Mouse (Mus musculus): ENCODE results near the gene Ache. TPM values are rescaled to one million over a fixed set of nuclear protein-coding genes. Genes with fewer than 3 reads are reported as not detected.

Gene Ache
- polyA plus RNA-seq, 1 experiment from 2014 or later = 1.9 TPM

DNA sequence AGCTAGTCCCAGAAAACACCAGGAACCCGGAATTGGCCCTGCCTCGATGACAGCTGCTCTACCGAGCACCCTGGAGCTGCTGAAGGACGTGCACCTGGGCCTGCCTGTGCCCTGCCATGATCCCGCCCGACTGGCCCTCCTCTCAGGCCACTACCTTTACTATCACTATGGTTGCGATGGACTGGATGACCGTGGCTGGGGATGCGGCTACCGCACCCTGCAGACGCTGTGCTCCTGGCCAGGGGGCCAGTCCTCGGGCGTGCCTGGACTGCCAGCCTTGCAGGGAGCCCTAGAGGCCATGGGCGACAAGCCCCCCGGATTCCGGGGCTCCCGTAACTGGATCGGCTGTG is 7.4 kb downstream of the Ache start:
- ATAC-seq (ENCODE audit: low read depth) = peak; percentile 41
- peaks cover 45% of the 10 kb centered on the region for H3K36me3 ChIP-seq (ENCODE audit: control insufficient read depth, insufficient read depth, low read length)

DNA sequence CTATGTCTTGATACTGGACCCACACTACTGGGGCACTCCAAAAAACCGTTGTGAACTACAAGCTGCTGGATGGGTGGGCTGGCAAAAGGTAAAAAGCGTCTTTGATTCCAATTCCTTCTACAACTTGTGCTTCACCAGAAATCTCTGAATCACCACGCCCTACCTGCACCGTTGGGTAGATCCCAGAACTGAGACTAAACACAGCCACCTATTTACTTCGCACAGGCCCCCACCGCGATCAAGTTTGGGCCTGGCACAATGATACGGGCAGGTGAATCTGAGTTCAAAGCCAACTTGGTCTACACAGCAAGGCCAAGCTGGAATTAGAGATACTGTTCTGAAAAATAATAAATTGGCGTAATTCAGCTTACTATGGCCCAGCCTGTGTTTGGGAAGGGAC is 8.0 kb downstream of the Ache start:
- H3K9ac ChIP-seq (ENCODE audit: low read length) = peak overlapping the region; percentile 65
- WGBS = 76% methylated on average over 9 of the region's 9 CpGs
- peak overlapping the region; percentile 63 for H3K4me2 ChIP-seq (ENCODE audit: low read depth, low read length)
- no peaks in the 10 kb centered on the region for H3K9me3 ChIP-seq (ENCODE audit: control insufficient read depth, low read length)
- peaks cover 51% of the 10 kb centered on the region for H3K36me3 ChIP-seq (ENCODE audit: control insufficient read depth, insufficient read depth, low read length)
- peaks cover 3% of the 10 kb centered on the region; the same call in 1 of the 2 replicates for H3K27me3 ChIP-seq (ENCODE audit: control insufficient read depth, insufficient read depth, low read depth, low read length)
- H3K27ac ChIP-seq (ENCODE audit: low read length) = no peak overlapping the region
- H3K4me1 ChIP-seq (replicated peaks; ENCODE audit: control insufficient read depth, insufficient read depth, low read length) = peaks cover 15% of the 10 kb centered on the region
- H3K4me3 ChIP-seq (ENCODE audit: low read length) = peak overlapping the region; percentile 59; the same call in 1 of the 2 replicates
- ATAC-seq (ENCODE audit: low read depth) = no peak

More for the DNA sequence above, 7.4 kb downstream of the Ache start:
- 6% methylated on average over 18 of the region's 18 CpGs for WGBS
- peaks cover 9% of the 10 kb centered on the region for H3K27me3 ChIP-seq (ENCODE audit: control insufficient read depth, insufficient read depth, low read depth, low read length)
- peak overlapping the region; percentile 65 for H3K9ac ChIP-seq (ENCODE audit: low read length)
- H3K4me2 ChIP-seq (ENCODE audit: low read depth, low read length) = peak overlapping the region; percentile 63
- peak overlapping the region; percentile 62 for H3K27ac ChIP-seq (ENCODE audit: low read length)
- H3K4me1 ChIP-seq (replicated peaks; ENCODE audit: control insufficient read depth, insufficient read depth, low read length) = peaks cover 15% of the 10 kb centered on the region
- H3K4me3 ChIP-seq (ENCODE audit: low read length) = peak overlapping the region; percentile 59
- no peaks in the 10 kb centered on the region for H3K9me3 ChIP-seq (ENCODE audit: control insufficient read depth, low read length)

DNA sequence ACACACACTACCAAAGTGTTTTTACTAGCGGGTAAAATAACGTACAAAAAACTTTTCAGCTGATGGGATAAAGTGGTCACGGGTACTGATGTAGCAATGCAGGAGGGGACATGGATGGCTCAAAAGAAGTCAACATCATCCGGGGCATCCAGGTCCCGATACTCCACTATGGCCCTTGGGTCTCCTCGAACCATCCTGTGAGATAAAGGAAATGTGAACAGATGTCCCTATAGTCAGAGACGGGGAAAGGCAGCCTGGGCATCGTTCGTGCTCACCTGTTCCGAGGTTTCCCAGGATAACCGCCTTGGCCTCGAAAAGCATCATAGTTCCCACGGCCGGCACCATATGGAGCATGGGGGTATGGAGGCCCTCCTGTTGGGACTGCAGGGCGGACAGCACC is 8.4 kb downstream of the Ache start:
- no peak overlapping the region for H3K4me2 ChIP-seq (ENCODE audit: low read depth, low read length)
- ATAC-seq (ENCODE audit: low read depth) = no peak

GRCm38 (mm10) chr5:137297126-137297525 is 9.8 kb downstream of the Ache start:
- Histone ChIP-seq H3K27ac (ENCODE audit: low read length) (no peak overlapping the region), H3K9me3 (ENCODE audit: control insufficient read depth, low read length) (no peaks in the 10 kb centered on the region), H3K4me3 (ENCODE audit: low read length) (no peak overlapping the region), H3K9ac (ENCODE audit: low read length) (no peak overlapping the region), H3K36me3 (ENCODE audit: control insufficient read depth, insufficient read depth, low read length) (peaks cover 57% of the 10 kb centered on the region), H3K27me3 (ENCODE audit: control insufficient read depth, insufficient read depth, low read depth, low read length) (no peaks in the 10 kb centered on the region), H3K4me1 (replicated peaks; ENCODE audit: control insufficient read depth, insufficient read depth, low read length) (peaks cover 15% of the 10 kb centered on the region), H3K4me2 (ENCODE audit: low read depth, low read length) (no peak overlapping the region)
- WGBS = 89% methylated on average over 14 of the region's 14 CpGs
- no peak for ATAC-seq (ENCODE audit: low read depth)

More for the DNA sequence above, 8.4 kb downstream of the Ache start:
- Histone ChIP-seq H3K4me3 (ENCODE audit: low read length) (no peak overlapping the region), H3K4me1 (replicated peaks; ENCODE audit: control insufficient read depth, insufficient read depth, low read length) (peaks cover 15% of the 10 kb centered on the region), H3K9ac (ENCODE audit: low read length) (no peak overlapping the region), H3K27ac (ENCODE audit: low read length) (no peak overlapping the region), H3K36me3 (ENCODE audit: control insufficient read depth, insufficient read depth, low read length) (peaks cover 51% of the 10 kb centered on the region), H3K9me3 (ENCODE audit: control insufficient read depth, low read length) (no peaks in the 10 kb centered on the region), H3K27me3 (ENCODE audit: control insufficient read depth, insufficient read depth, low read depth, low read length) (no peaks in the 10 kb centered on the region)
- WGBS = 89% methylated on average over 15 of the region's 15 CpGs

- Histone ChIP-seq H3K36me3 (ENCODE audit: control insufficient read depth, insufficient read depth, low read length) (peaks cover 69% of the 10 kb centered on the region), H3K4me3 (ENCODE audit: low read length) (no peak overlapping the region), H3K9me3 (ENCODE audit: control insufficient read depth, low read length) (no peaks in the 10 kb centered on the region), H3K27me3 (ENCODE audit: control insufficient read depth, insufficient read depth, low read depth, low read length) (no peaks in the 10 kb centered on the region), H3K9ac (ENCODE audit: low read length) (no peak overlapping the region), H3K4me1 (replicated peaks; ENCODE audit: control insufficient read depth, insufficient read depth, low read length) (peaks cover 14% of the 10 kb centered on the region; the same call in 1 of the 2 replicates), H3K4me2 (ENCODE audit: low read depth, low read length) (no peak overlapping the region), H3K27ac (ENCODE audit: low read length) (no peak overlapping the region)
- WGBS = 83% methylated on average over 7 of the region's 7 CpGs
- ATAC-seq (ENCODE audit: low read depth) = no peak
Observed at GRCm38 (mm10) chr5:137299240-137299639, 11.9 kb downstream of the Ache start.

GRCm38 (mm10) chr5:137301253-137301652 is 13.9 kb downstream of the Ache start:
- Histone ChIP-seq H3K27me3 (ENCODE audit: control insufficient read depth, insufficient read depth, low read depth, low read length) (no peaks in the 10 kb centered on the region), H3K9me3 (ENCODE audit: control insufficient read depth, low read length) (no peaks in the 10 kb centered on the region), H3K36me3 (ENCODE audit: control insufficient read depth, insufficient read depth, low read length) (peaks cover 58% of the 10 kb centered on the region), H3K27ac (ENCODE audit: low read length) (no peak overlapping the region), H3K4me2 (ENCODE audit: low read depth, low read length) (no peak overlapping the region), H3K4me1 (replicated peaks; ENCODE audit: control insufficient read depth, insufficient read depth, low read length) (peaks cover 23% of the 10 kb centered on the region), H3K9ac (ENCODE audit: low read length) (no peak overlapping the region), H3K4me3 (ENCODE audit: low read length) (no peak overlapping the region)
- WGBS = 73% methylated on average over 21 of the region's 21 CpGs
- ATAC-seq (ENCODE audit: low read depth) = peak; percentile 59

- Histone ChIP-seq H3K4me2 (ENCODE audit: low read depth, low read length) (no peak overlapping the region), H3K9me3 (ENCODE audit: control insufficient read depth, low read length) (no peaks in the 10 kb centered on the region), H3K9ac (ENCODE audit: low read length) (no peak overlapping the region), H3K4me3 (ENCODE audit: low read length) (no peak overlapping the region), H3K27ac (ENCODE audit: low read length) (no peak overlapping the region), H3K4me1 (replicated peaks; ENCODE audit: control insufficient read depth, insufficient read depth, low read length) (peaks cover 29% of the 10 kb centered on the region), H3K27me3 (ENCODE audit: control insufficient read depth, insufficient read depth, low read depth, low read length) (no peaks in the 10 kb centered on the region), H3K36me3 (ENCODE audit: control insufficient read depth, insufficient read depth, low read length) (peaks cover 38% of the 10 kb centered on the region)
- WGBS = 51% methylated on average over 4 of the region's 4 CpGs
- ATAC-seq (ENCODE audit: low read depth) = no peak
Observed at GRCm38 (mm10) chr5:137303609-137304008, 16.3 kb downstream of the Ache start.

DNA sequence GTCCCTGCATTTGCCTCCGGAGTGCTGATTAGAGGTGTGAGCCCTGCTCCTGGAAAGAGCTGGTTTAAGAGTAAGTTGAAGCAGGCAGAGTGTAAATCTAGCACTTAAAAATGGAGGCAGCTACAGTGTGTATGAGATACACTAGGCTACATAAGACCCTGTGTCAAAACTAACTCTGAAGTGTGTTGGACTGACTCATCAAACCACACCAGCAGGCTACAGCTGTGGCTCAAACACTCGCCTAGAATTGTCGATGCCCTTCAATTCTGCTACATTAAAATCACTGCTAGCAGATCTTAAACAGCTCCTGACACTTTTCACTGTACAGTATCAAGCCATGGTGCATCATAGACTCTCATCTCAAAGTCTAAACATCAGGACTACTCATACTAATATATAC is 16.8 kb downstream of the Ache start:
- no peak overlapping the region for H3K4me3 ChIP-seq (ENCODE audit: low read length)
- H3K36me3 ChIP-seq (ENCODE audit: control insufficient read depth, insufficient read depth, low read length) = peaks cover 38% of the 10 kb centered on the region
- no peak overlapping the region for H3K9ac ChIP-seq (ENCODE audit: low read length)
- H3K4me1 ChIP-seq (replicated peaks; ENCODE audit: control insufficient read depth, insufficient read depth, low read length) = peaks cover 29% of the 10 kb centered on the region
- no peaks in the 10 kb centered on the region for H3K27me3 ChIP-seq (ENCODE audit: control insufficient read depth, insufficient read depth, low read depth, low read length)
- ATAC-seq (ENCODE audit: low read depth) = no peak
- no peaks in the 10 kb centered on the region for H3K9me3 ChIP-seq (ENCODE audit: control insufficient read depth, low read length)
- no peak overlapping the region for H3K27ac ChIP-seq (ENCODE audit: low read length)
- no peak overlapping the region for H3K4me2 ChIP-seq (ENCODE audit: low read depth, low read length)
- WGBS = 67% methylated on average over 3 of the region's 3 CpGs

- Histone ChIP-seq H3K4me2 (ENCODE audit: low read depth, low read length) (peak overlapping the region; percentile 65; the same call in 1 of the 2 replicates), H3K27ac (ENCODE audit: low read length) (no peak overlapping the region), H3K9ac (ENCODE audit: low read length) (peak overlapping the region; percentile 7; the same call in 1 of the 2 replicates), H3K4me1 (replicated peaks; ENCODE audit: control insufficient read depth, insufficient read depth, low read length) (peaks cover 29% of the 10 kb centered on the region), H3K36me3 (ENCODE audit: control insufficient read depth, insufficient read depth, low read length) (peaks cover 38% of the 10 kb centered on the region), H3K9me3 (ENCODE audit: control insufficient read depth, low read length) (no peaks in the 10 kb centered on the region), H3K4me3 (ENCODE audit: low read length) (peak overlapping the region; percentile 83; the same call in 1 of the 2 replicates), H3K27me3 (ENCODE audit: control insufficient read depth, insufficient read depth, low read depth, low read length) (no peaks in the 10 kb centered on the region)
- ATAC-seq (ENCODE audit: low read depth) = no peak
- WGBS = 54% methylated on average over 4 of the region's 4 CpGs
Observed at GRCm38 (mm10) chr5:137304816-137305215, 17.5 kb downstream of the Ache start.

DNA sequence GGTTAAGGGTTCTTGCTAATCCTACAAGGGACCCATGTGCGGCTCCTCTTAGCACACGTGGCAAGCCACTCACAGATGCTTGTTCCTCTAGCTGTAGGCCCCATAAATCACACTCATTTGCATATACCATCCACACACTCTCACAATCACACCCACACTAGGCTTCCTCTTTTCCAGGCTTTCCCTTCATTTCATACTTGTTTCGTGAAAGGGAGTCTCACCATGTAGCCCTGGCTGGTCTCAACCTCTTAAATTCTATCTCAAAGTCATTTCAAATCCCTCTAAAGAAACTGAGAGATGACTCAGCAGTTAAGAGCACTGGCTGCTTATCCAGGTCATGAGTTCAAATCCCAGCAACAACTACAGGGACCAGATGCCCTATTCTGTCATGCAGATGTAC is 18.5 kb downstream of the Ache start:
- WGBS = 50% methylated on average over 3 of the region's 3 CpGs
- H3K36me3 ChIP-seq (ENCODE audit: control insufficient read depth, insufficient read depth, low read length) = peaks cover 43% of the 10 kb centered on the region
- H3K9me3 ChIP-seq (ENCODE audit: control insufficient read depth, low read length) = no peaks in the 10 kb centered on the region
- peak overlapping the region; percentile 83 for H3K4me3 ChIP-seq (ENCODE audit: low read length)
- no peaks in the 10 kb centered on the region for H3K27me3 ChIP-seq (ENCODE audit: control insufficient read depth, insufficient read depth, low read depth, low read length)
- H3K9ac ChIP-seq (ENCODE audit: low read length) = peak overlapping the region; percentile 99
- no peak overlapping the region for H3K27ac ChIP-seq (ENCODE audit: low read length)
- no peak for ATAC-seq (ENCODE audit: low read depth)
- peaks cover 29% of the 10 kb centered on the region for H3K4me1 ChIP-seq (replicated peaks; ENCODE audit: control insufficient read depth, insufficient read depth, low read length)
- H3K4me2 ChIP-seq (ENCODE audit: low read depth, low read length) = peak overlapping the region; percentile 65
